Mouse (Mus musculus): ENCODE measurements at regions not wholly inside any gene's neighbourhood (a gene's known extent, or its start where the extent isn't known, plus 50 kb on each side); places are given as distances from the start of the nearest gene placed in this dataset.

DNA sequence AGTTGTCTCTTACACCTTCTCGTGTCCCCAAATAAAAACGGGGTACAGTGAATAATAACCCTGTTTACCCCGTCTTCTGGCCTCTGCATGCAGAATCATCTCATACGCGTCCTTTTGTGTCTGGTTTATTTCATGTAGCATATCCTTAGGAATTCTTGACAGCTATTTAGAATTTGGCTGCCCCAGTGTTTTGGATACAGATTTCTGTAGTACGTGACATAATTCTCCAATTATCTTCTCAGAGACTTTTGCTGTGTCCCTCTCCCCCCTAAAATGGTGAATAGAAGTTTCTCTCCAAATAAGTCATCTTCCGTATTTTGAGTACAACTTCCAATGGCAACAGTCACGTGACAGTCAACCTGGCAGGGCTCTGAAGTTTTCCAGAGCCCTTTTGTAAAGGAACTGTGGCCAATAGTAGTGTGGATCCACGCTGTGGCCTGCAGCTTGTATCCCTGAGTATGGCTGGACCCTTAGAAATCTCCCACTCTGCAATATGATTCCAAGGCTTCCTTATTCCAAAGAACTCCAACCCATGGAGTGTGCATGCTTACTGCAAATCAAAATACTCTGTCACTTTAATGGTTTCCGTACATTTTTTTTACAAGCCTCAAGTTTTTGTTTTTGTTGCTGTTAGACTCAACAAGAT lies 160.4 kb upstream of the Auts2 start:
- no peak overlapping the region for H3K27ac ChIP-seq (ENCODE audit: low read depth, low read length)

DNA sequence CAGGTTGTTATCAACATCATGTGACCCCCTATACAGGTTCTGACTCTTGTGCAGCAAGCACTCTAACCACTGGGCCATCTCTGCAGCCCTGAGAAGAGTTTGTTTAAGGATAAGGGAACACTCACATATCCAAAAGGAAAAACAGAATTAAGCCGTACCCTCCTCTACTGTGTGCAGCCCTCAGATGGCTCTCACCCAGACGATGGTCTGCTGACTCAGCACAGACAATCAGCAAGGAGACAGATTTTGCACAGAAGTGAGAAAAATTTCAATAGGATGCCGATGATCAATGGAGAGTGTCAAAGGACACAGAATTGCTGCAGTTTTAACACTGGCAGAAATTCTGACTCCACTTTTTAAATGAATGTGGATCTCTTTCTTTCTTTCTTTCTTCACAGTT lies 159.4 kb upstream of the Auts2 start:
- Histone ChIP-seq H3K4me1 (replicated peaks; ENCODE audit: control insufficient read depth, insufficient read depth, low read length) (no peaks in the 10 kb centered on the region), H3K4me2 (replicated peaks; ENCODE audit: low read depth) (no peak overlapping the region), H3K27ac (ENCODE audit: low read depth, low read length) (no peak overlapping the region), H3K9ac (ENCODE audit: low read depth, low read length) (no peak overlapping the region), H3K9me3 (ENCODE audit: control insufficient read depth) (no peaks in the 10 kb centered on the region), H3K27me3 (replicated peaks; ENCODE audit: control insufficient read depth, insufficient read depth, low read length) (no peaks in the 10 kb centered on the region), H3K36me3 (ENCODE audit: control insufficient read depth, insufficient read depth) (no peaks in the 10 kb centered on the region), H3K4me3 (ENCODE audit: low read depth, low read length) (no peak overlapping the region)
- WGBS = 71% methylated on average over 3 of the region's 3 CpGs
- TF ChIP-seq CTCF (IDR thresholded peaks at IDR 0.05; ENCODE audit: low read depth) = no peak
- ATAC-seq = no peak

More for the DNA sequence above, 160.4 kb upstream of the Auts2 start:
- no peak for TF ChIP-seq CTCF (IDR thresholded peaks at IDR 0.05; ENCODE audit: low read depth)
- no peaks in the 10 kb centered on the region for H3K4me1 ChIP-seq (replicated peaks; ENCODE audit: control insufficient read depth, insufficient read depth, low read length)
- no peak overlapping the region for H3K4me2 ChIP-seq (replicated peaks; ENCODE audit: low read depth)
- H3K4me3 ChIP-seq (ENCODE audit: low read depth, low read length) = no peak overlapping the region
- no peak overlapping the region for H3K9ac ChIP-seq (ENCODE audit: low read depth, low read length)
- 57% methylated on average over 10 of the region's 10 CpGs for WGBS
- no peaks in the 10 kb centered on the region for H3K36me3 ChIP-seq (ENCODE audit: control insufficient read depth, insufficient read depth)
- no peaks in the 10 kb centered on the region for H3K27me3 ChIP-seq (replicated peaks; ENCODE audit: control insufficient read depth, insufficient read depth, low read length)
- no peak for ATAC-seq
- H3K9me3 ChIP-seq (ENCODE audit: control insufficient read depth) = no peaks in the 10 kb centered on the region

DNA sequence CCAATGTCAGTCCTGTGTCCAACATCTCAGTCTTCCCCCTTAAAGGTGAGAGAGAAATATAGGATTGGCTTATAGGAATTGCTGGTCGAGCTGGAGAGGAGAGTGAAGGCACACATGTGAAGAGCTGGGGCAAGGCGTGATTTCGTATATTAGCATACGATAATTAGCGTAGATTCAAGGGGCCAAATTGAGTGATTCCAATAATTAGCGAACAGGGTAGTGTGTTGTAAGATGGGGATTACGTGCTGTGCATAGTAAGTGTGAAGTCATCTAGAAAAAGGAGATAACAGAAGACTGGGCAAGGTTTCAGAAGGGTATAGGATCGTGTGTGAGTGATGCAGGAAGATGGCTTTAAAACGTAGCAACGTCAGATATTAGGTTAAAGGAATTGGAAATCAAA lies 147.6 kb upstream of the Auts2 start:
- H3K27ac ChIP-seq (ENCODE audit: low read depth, low read length) = no peak overlapping the region
- 89% methylated on average over 10 of the region's 10 CpGs for WGBS

DNA sequence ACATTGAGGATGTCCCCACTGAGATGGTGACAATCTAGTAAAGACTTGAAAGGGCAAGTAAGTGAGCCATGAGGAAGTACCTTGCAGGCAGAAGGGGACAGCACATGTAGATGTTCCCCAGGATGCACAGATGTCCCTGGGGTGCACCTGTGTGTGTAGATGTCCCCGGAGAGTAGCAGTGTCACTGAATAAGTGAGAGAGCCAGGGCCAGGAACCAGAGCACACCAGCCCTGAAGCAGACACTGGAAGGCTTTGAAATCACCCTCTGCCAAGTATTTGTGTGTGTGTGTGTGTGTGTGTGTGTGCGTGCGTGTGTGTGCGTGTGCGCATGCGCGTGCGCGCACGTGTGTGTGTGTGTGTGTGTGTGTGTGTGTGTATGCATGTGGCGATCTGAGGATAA lies 132.1 kb upstream of the Auts2 start:
- no peak for ATAC-seq
- no peaks in the 10 kb centered on the region for H3K36me3 ChIP-seq (ENCODE audit: control insufficient read depth, insufficient read depth)
- H3K4me2 ChIP-seq (replicated peaks; ENCODE audit: low read depth) = no peak overlapping the region
- H3K4me1 ChIP-seq (replicated peaks; ENCODE audit: control insufficient read depth, insufficient read depth, low read length) = no peaks in the 10 kb centered on the region
- no peak for TF ChIP-seq CTCF (IDR thresholded peaks at IDR 0.05; ENCODE audit: low read depth)
- 96% methylated on average over 11 of the region's 11 CpGs for WGBS
- H3K4me3 ChIP-seq (ENCODE audit: low read depth, low read length) = no peak overlapping the region
- H3K27me3 ChIP-seq (replicated peaks; ENCODE audit: control insufficient read depth, insufficient read depth, low read length) = no peaks in the 10 kb centered on the region
- H3K27ac ChIP-seq (ENCODE audit: low read depth, low read length) = no peak overlapping the region
- no peak overlapping the region for H3K9ac ChIP-seq (ENCODE audit: low read depth, low read length)
- no peaks in the 10 kb centered on the region for H3K9me3 ChIP-seq (ENCODE audit: control insufficient read depth)

More for the DNA sequence above, 147.6 kb upstream of the Auts2 start:
- Histone ChIP-seq H3K4me1 (replicated peaks; ENCODE audit: control insufficient read depth, insufficient read depth, low read length) (no peaks in the 10 kb centered on the region), H3K9ac (ENCODE audit: low read depth, low read length) (no peak overlapping the region), H3K4me3 (ENCODE audit: low read depth, low read length) (no peak overlapping the region), H3K27me3 (replicated peaks; ENCODE audit: control insufficient read depth, insufficient read depth, low read length) (no peaks in the 10 kb centered on the region), H3K9me3 (ENCODE audit: control insufficient read depth) (no peaks in the 10 kb centered on the region), H3K4me2 (replicated peaks; ENCODE audit: low read depth) (no peak overlapping the region), H3K36me3 (ENCODE audit: control insufficient read depth, insufficient read depth) (no peaks in the 10 kb centered on the region)
- no peak for ATAC-seq
- no peak for TF ChIP-seq CTCF (IDR thresholded peaks at IDR 0.05; ENCODE audit: low read depth)

DNA sequence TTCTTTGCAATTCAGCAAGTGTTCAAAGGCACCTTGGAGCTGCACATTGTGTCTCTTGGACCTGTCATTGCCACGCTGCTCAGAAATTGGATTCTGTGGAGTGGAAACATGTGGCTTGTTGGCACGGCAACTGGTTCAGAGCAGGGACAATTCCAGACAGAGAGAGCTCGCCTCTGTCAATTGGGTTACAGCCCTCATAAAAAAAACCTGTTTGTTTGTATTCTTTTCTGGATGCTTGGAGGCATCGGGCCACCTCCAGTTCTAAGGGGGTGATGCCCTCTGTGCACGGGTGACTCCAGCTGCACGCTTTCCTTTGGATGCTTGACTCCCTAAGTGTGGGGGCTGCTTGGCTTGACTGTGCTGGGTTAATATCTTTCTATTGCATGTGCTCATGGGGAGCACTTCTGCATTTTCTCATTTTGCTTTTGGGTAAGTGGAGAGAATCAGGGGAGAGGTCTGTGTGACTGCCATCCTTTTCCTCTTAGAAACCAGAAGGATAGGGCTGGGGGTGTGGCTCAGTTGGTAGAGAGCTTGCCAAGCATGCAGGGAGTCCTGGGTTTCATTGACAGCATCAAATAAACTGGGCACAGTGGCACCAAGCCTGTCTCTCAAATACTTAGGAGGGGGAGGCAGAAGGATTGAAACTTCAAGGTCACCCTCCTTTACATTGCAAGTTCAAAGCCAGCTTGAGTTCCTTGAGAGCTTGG lies 130.6 kb upstream of the Auts2 start:
- no peak overlapping the region for H3K9ac ChIP-seq (ENCODE audit: low read depth, low read length)
- no peaks in the 10 kb centered on the region for H3K36me3 ChIP-seq (ENCODE audit: control insufficient read depth, insufficient read depth)
- ATAC-seq = no peak
- no peak overlapping the region for H3K4me2 ChIP-seq (replicated peaks; ENCODE audit: low read depth)
- no peaks in the 10 kb centered on the region for H3K9me3 ChIP-seq (ENCODE audit: control insufficient read depth)
- no peak for TF ChIP-seq CTCF (IDR thresholded peaks at IDR 0.05; ENCODE audit: low read depth)
- WGBS = 44% methylated on average over 6 of the region's 6 CpGs
- no peak overlapping the region for H3K4me3 ChIP-seq (ENCODE audit: low read depth, low read length)
- no peak overlapping the region for H3K27ac ChIP-seq (ENCODE audit: low read depth, low read length)
- no peaks in the 10 kb centered on the region for H3K4me1 ChIP-seq (replicated peaks; ENCODE audit: control insufficient read depth, insufficient read depth, low read length)
- no peaks in the 10 kb centered on the region for H3K27me3 ChIP-seq (replicated peaks; ENCODE audit: control insufficient read depth, insufficient read depth, low read length)

DNA sequence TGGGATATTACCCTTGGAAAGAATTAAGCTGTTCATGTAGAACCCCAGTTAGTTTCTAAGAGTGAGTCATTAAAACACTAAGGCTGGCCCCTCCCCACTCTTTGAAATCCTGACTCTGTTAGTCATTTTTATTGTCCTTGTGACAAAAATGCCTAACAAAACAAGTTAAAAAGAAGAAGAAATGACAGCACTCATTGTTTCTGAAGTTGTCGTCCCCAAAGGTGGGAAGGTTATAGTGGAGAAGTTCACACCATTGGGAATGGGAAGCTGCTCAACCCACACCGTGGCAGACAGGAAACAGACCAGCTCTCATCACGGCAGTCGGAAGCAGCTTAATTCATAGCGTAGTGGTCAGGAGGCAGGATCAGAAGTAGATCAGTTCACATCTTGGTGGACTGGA lies 128.4 kb upstream of the Auts2 start:
- Histone ChIP-seq H3K9ac (ENCODE audit: low read depth, low read length) (no peak overlapping the region), H3K9me3 (ENCODE audit: control insufficient read depth) (no peaks in the 10 kb centered on the region), H3K4me1 (replicated peaks; ENCODE audit: control insufficient read depth, insufficient read depth, low read length) (no peaks in the 10 kb centered on the region)

More for the DNA sequence above, 128.4 kb upstream of the Auts2 start:
- Histone ChIP-seq H3K36me3 (ENCODE audit: control insufficient read depth, insufficient read depth) (no peaks in the 10 kb centered on the region), H3K4me2 (replicated peaks; ENCODE audit: low read depth) (no peak overlapping the region), H3K27me3 (replicated peaks; ENCODE audit: control insufficient read depth, insufficient read depth, low read length) (no peaks in the 10 kb centered on the region), H3K27ac (ENCODE audit: low read depth, low read length) (no peak overlapping the region), H3K4me3 (ENCODE audit: low read depth, low read length) (no peak overlapping the region)
- 49% methylated on average over 5 of the region's 5 CpGs for WGBS
- TF ChIP-seq CTCF (IDR thresholded peaks at IDR 0.05; ENCODE audit: low read depth) = no peak
- ATAC-seq = no peak
